Mouse (Mus musculus): Measurements from ENCODE around the gene Slit3. TPM values are rescaled to one million over a fixed set of nuclear protein-coding genes. Genes with fewer than 3 reads are reported as not detected.

Slit3 gene
- polyA plus RNA-seq, 2 experiments: 0.20 to 0.23 TPM

DNA sequence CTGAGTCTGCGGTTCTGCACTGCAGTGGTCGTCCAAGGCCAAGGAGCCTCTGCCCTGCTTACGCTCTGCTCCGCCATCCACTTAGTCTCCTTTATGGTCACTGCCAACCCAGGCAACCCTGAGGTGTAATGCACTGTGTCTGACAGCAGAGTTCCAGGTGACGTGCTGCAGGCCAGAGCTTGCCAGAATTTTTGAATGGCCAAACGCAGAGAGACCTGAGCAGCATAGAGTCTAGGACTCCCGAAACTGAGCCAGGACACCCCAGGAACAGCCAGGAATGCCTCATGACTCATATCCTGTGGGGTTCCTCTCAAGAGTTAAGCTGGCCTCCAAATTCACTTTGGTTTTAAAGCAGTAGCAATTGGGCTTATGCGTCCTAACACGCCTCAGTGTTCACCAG is 429.0 kb downstream of the Slit3 start:
- 76% methylated on average over 9 of the region's 9 CpGs for WGBS (ENCODE audit: insufficient replicate concordance)
- H3K36me3 ChIP-seq (replicated peaks; ENCODE audit: control insufficient read depth, insufficient read depth, low read depth): no peaks in the 10 kb centered on the region
- no peak overlapping the region for H3K4me2 ChIP-seq (ENCODE audit: low read depth)
- H3K27me3 ChIP-seq (ENCODE audit: control insufficient read depth, insufficient read depth, low read length): no peaks in the 10 kb centered on the region
- H3K9ac ChIP-seq (replicated peaks): no peak overlapping the region
- no peak for TF ChIP-seq EP300 (IDR thresholded peaks at IDR 0.05; ENCODE audit: low read depth)
- TF ChIP-seq CTCF (IDR thresholded peaks at IDR 0.05; ENCODE audit: low read depth): no peak
- H3K4me3 ChIP-seq (ENCODE audit: insufficient read depth in 1 of 2, low read depth in 2 of 2, low read length in 2 of 2): no peak overlapping the region
- H3K9me3 ChIP-seq (ENCODE audit: control insufficient read depth, low read length): no peaks in the 10 kb centered on the region
- H3K27ac ChIP-seq: no peak overlapping the region
- H3K4me1 ChIP-seq (replicated peaks; ENCODE audit: control insufficient read depth in 2 of 2, insufficient read depth in 2 of 2, low read length in 1 of 2): no peaks in the 10 kb centered on the region
- no peak for DNase-seq (ENCODE audit: low read depth in 3 of 3, low spot score in 3 of 3)
- no peak for ATAC-seq (ENCODE audit: insufficient read depth)

DNA sequence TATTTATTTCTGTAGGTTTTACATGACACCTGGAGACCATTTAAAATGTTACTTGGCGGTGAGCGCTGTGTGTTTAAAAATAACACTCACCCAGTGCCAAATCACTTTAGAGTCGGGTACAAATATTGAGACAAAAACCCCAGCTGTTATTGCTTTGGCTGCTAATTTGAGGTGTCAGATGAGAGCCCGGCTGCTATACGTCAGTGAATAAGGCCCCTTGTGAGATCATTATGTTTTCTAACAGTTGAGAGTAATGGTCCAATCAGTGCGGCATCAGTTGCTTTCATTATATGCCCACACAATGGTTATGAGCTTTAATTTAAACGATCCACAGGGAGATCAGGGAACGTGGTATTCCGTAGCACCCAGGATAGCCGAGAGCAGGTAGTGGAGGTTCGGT is 435.2 kb downstream of the Slit3 start:
- WGBS (ENCODE audit: insufficient replicate concordance): 66% methylated on average over 11 of the region's 11 CpGs
- ATAC-seq (ENCODE audit: insufficient read depth): no peak

DNA sequence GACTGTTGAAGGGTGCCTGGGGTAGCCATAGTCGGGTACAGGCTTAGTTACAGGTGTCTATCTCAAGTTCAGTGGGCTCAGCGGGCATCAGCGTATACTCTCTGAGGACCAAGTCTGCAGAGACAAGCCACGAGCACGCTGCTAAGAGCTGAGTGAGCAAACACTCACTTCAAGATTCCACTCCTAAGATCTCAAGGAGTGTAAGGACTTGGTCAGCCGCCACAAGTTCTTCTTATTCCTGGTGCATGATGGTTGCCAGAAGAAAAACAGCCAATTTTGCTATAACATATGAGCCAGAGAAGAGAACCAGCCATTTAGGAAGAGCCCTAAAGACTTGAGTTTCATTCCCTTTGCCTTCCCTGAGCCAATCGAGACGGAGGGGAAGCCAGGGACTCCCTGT is 436.5 kb downstream of the Slit3 start:
- no peak overlapping the region for H3K4me2 ChIP-seq (ENCODE audit: low read depth)
- no peak overlapping the region for H3K4me3 ChIP-seq (ENCODE audit: insufficient read depth in 1 of 2, low read depth in 2 of 2, low read length in 2 of 2)
- H3K9me3 ChIP-seq (ENCODE audit: control insufficient read depth, low read length): no peaks in the 10 kb centered on the region
- H3K36me3 ChIP-seq (replicated peaks; ENCODE audit: control insufficient read depth, insufficient read depth, low read depth): no peaks in the 10 kb centered on the region
- whole genome bisulfite sequencing (ENCODE audit: insufficient replicate concordance): 58% methylated on average over 8 of the region's 8 CpGs
- TF ChIP-seq CTCF (IDR thresholded peaks at IDR 0.05; ENCODE audit: low read depth) (no peak), EP300 (IDR thresholded peaks at IDR 0.05; ENCODE audit: low read depth) (no peak)
- no peaks in the 10 kb centered on the region for H3K27me3 ChIP-seq (ENCODE audit: control insufficient read depth, insufficient read depth, low read length)
- no peaks in the 10 kb centered on the region for H3K4me1 ChIP-seq (replicated peaks; ENCODE audit: control insufficient read depth in 2 of 2, insufficient read depth in 2 of 2, low read length in 1 of 2)
- H3K27ac ChIP-seq: no peak overlapping the region
- no peak for DNase-seq (ENCODE audit: low read depth in 3 of 3, low spot score in 3 of 3)
- H3K9ac ChIP-seq (replicated peaks): no peak overlapping the region
- ATAC-seq (ENCODE audit: insufficient read depth): no peak

More for the DNA sequence above, 435.2 kb downstream of the Slit3 start:
- Histone ChIP-seq H3K9ac (replicated peaks) (no peak overlapping the region), H3K27me3 (ENCODE audit: control insufficient read depth, insufficient read depth, low read length) (no peaks in the 10 kb centered on the region), H3K36me3 (replicated peaks; ENCODE audit: control insufficient read depth, insufficient read depth, low read depth) (no peaks in the 10 kb centered on the region), H3K4me1 (replicated peaks; ENCODE audit: control insufficient read depth in 2 of 2, insufficient read depth in 2 of 2, low read length in 1 of 2) (no peaks in the 10 kb centered on the region), H3K4me3 (ENCODE audit: insufficient read depth in 1 of 2, low read depth in 2 of 2, low read length in 2 of 2) (no peak overlapping the region), H3K27ac (no peak overlapping the region), H3K9me3 (ENCODE audit: control insufficient read depth, low read length) (no peaks in the 10 kb centered on the region), H3K4me2 (ENCODE audit: low read depth) (no peak overlapping the region)
- DNase-seq (ENCODE audit: low read depth in 3 of 3, low spot score in 3 of 3): no peak
- TF ChIP-seq CTCF (IDR thresholded peaks at IDR 0.05; ENCODE audit: low read depth) (no peak), EP300 (IDR thresholded peaks at IDR 0.05; ENCODE audit: low read depth) (no peak)

DNA sequence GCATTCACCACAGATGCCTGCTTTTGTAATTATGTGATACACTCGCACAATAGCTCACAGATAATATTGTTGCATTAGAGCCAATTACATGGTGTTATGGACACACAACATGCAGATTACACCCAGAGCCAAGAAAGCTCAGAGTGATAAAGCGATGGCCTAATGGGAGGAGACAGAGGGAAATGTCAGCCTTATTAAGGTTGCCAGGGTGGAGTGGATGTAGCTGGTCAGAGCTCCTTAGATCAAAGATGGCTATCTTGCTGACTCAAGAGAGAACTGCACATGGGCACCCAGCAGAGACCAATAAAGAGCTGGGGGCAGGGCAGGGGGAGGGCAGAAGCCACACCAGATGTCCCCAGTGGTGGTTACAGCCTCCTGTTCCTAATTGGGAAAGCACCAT is 437.3 kb downstream of the Slit3 start:
- 64% methylated on average over 2 of the region's 2 CpGs for WGBS (ENCODE audit: insufficient replicate concordance)
- no peak overlapping the region for H3K4me2 ChIP-seq (ENCODE audit: low read depth)
- no peak overlapping the region for H3K27ac ChIP-seq
- H3K27me3 ChIP-seq (ENCODE audit: control insufficient read depth, insufficient read depth, low read length): no peaks in the 10 kb centered on the region
- H3K4me3 ChIP-seq (ENCODE audit: insufficient read depth in 1 of 2, low read depth in 2 of 2, low read length in 2 of 2): no peak overlapping the region
- DNase-seq (ENCODE audit: low read depth in 3 of 3, low spot score in 3 of 3) (no peak), ATAC-seq (ENCODE audit: insufficient read depth) (no peak)
- H3K9me3 ChIP-seq (ENCODE audit: control insufficient read depth, low read length): no peaks in the 10 kb centered on the region
- no peak overlapping the region for H3K9ac ChIP-seq (replicated peaks)
- no peaks in the 10 kb centered on the region for H3K4me1 ChIP-seq (replicated peaks; ENCODE audit: control insufficient read depth in 2 of 2, insufficient read depth in 2 of 2, low read length in 1 of 2)
- no peaks in the 10 kb centered on the region for H3K36me3 ChIP-seq (replicated peaks; ENCODE audit: control insufficient read depth, insufficient read depth, low read depth)
- no peak for TF ChIP-seq EP300 (IDR thresholded peaks at IDR 0.05; ENCODE audit: low read depth)
- TF ChIP-seq CTCF (IDR thresholded peaks at IDR 0.05; ENCODE audit: low read depth): no peak

DNA sequence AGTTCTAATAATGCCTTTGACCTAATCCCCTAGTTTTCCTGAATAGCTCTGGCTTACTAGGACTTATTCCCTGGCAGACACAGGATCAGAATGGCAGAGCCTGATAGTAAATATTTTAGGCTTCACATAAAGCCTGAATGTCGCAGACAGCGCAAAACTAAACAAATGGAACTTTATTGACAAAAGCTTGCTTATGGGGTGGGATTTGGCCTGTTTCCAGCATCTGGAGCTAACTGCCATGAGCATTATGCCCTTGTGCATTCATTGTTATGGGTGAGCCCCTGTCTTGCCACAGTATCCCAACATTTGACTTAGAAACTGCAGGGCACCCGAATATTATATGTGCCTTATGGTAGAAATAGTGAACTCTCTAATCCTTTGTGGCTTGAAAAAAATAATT is 438.4 kb downstream of the Slit3 start:
- Histone ChIP-seq H3K36me3 (replicated peaks; ENCODE audit: control insufficient read depth, insufficient read depth, low read depth) (no peaks in the 10 kb centered on the region), H3K27ac (no peak overlapping the region), H3K27me3 (ENCODE audit: control insufficient read depth, insufficient read depth, low read length) (no peaks in the 10 kb centered on the region), H3K9me3 (ENCODE audit: control insufficient read depth, low read length) (no peaks in the 10 kb centered on the region), H3K9ac (replicated peaks) (no peak overlapping the region), H3K4me3 (ENCODE audit: insufficient read depth in 1 of 2, low read depth in 2 of 2, low read length in 2 of 2) (no peak overlapping the region), H3K4me1 (replicated peaks; ENCODE audit: control insufficient read depth in 2 of 2, insufficient read depth in 2 of 2, low read length in 1 of 2) (no peaks in the 10 kb centered on the region), H3K4me2 (ENCODE audit: low read depth) (no peak overlapping the region)
- ATAC-seq (ENCODE audit: insufficient read depth) (no peak), DNase-seq (ENCODE audit: low read depth in 3 of 3, low spot score in 3 of 3) (no peak)
- no peak for TF ChIP-seq EP300 (IDR thresholded peaks at IDR 0.05; ENCODE audit: low read depth)
- no peak for TF ChIP-seq CTCF (IDR thresholded peaks at IDR 0.05; ENCODE audit: low read depth)
- 69% methylated on average over 3 of the region's 3 CpGs for WGBS (ENCODE audit: insufficient replicate concordance)

Data from liver, embryonic 14.5 days (tissue).